12 mouse cellular contexts compared by ENCODE assay signal in genomic region chr2:163194543-163194942, GRCm38 (mm10). TPM values are rescaled to one million over a fixed set of nuclear protein-coding genes. Genes with fewer than 3 reads are reported as not detected.
DNase-seq lines count a peak whose midpoint lies in the region; ATAC-seq and TF ChIP-seq lines count a peak whose summit lies in the region.
"Had no signal": no experiment of that assay in that cellular context is flagged by ENCODE, and none has a peak within 500 bp of the region (broad histone marks: within the 10 kb centered on the region; RNA-seq: fewer than 3 reads in every experiment).

No protein-coding gene starts in this region.

- DNase-seq in heart, postnatal 10 days = peak; percentile 20 to 25
- DNase-seq in heart, adult 9 months (ENCODE audit: low spot score in 2 of 2) = no peak
- peak; percentile 25 for DNase-seq in midbrain, embryonic 10.5 days (ENCODE audit: low spot score)
- peak; percentile 21 to 57 for DNase-seq in adrenal gland, postnatal 36 days
- DNase-seq in kidney, postnatal 0 days (ENCODE audit: low spot score) = peak; percentile 54
- DNase-seq in left cerebral cortex, postnatal 4 days = no peak
- DNase-seq in gastrocnemius, postnatal 10 days = no peak
- DNase-seq: cerebellum, adult 8-10 months; heart, adult 11 months; thymus, postnatal 14 days had no signal

- 66% methylated on average over 5 of the region's 5 CpGs for WGBS in midbrain, embryonic 10.5 days
- WGBS in midbrain, embryonic 16.5 days = 50% methylated on average over 5 of the region's 5 CpGs
- WGBS in kidney, postnatal 0 days = 50% methylated on average over 5 of the region's 5 CpGs

- H3K27me3 ChIP-seq in midbrain, embryonic 10.5 days (ENCODE audit: low read depth, poor library complexity, severe bottlenecking) = peaks cover 28% of the 10 kb centered on the region
- no peaks in the 10 kb centered on the region for H3K27me3 ChIP-seq in midbrain, embryonic 16.5 days (ENCODE audit: control insufficient read depth, insufficient read depth, low read depth, low read length)
- H3K27me3 ChIP-seq in kidney, postnatal 0 days (ENCODE audit: insufficient read depth, low read length) = no peaks in the 10 kb centered on the region

- intact Hi-C loops in heart, postnatal 10 days (cut with DNase I) = no loop called here
- intact Hi-C loops in left cerebral cortex, postnatal 4 days (cut with DNase I) = no loop called here

- H3K4me2 ChIP-seq in midbrain, embryonic 16.5 days (ENCODE audit: low read length) = no peak overlapping the region
- H3K4me2 ChIP-seq in kidney, postnatal 0 days (ENCODE audit: low read length) = no peak overlapping the region
- H3K4me2 ChIP-seq: neural tube, embryonic 15.5 days had no signal

- no peak overlapping the region for H3K4me3 ChIP-seq in midbrain, embryonic 10.5 days
- no peak overlapping the region for H3K4me3 ChIP-seq in midbrain, embryonic 16.5 days (ENCODE audit: low read depth, low read length)
- H3K4me3 ChIP-seq in kidney, postnatal 0 days (replicated peaks; ENCODE audit: low read depth, low read length) = no peak overlapping the region
- H3K4me3 ChIP-seq: neural tube, embryonic 15.5 days had no signal

- no peak overlapping the region for H3K9ac ChIP-seq in midbrain, embryonic 16.5 days (ENCODE audit: low read depth, low read length)
- no peak overlapping the region for H3K9ac ChIP-seq in kidney, postnatal 0 days (ENCODE audit: low read depth, low read length)
- H3K9ac ChIP-seq: neural tube, embryonic 15.5 days had no signal

- no peaks in the 10 kb centered on the region for H3K36me3 ChIP-seq in midbrain, embryonic 10.5 days
- H3K36me3 ChIP-seq in midbrain, embryonic 16.5 days (ENCODE audit: control insufficient read depth, insufficient read depth, low read length) = no peaks in the 10 kb centered on the region
- no peaks in the 10 kb centered on the region for H3K36me3 ChIP-seq in kidney, postnatal 0 days (ENCODE audit: insufficient read depth, low read length)
- H3K36me3 ChIP-seq: neural tube, embryonic 15.5 days had no signal

- no peak for TF ChIP-seq CTCF in kidney, postnatal 0 days (IDR thresholded peaks at IDR 0.05; ENCODE audit: low read depth)

- H3K9me3 ChIP-seq in midbrain, embryonic 10.5 days (replicated peaks) = no peaks in the 10 kb centered on the region
- H3K9me3 ChIP-seq in midbrain, embryonic 16.5 days (replicated peaks; ENCODE audit: control insufficient read depth, low read length, poor library complexity, severe bottlenecking) = no peaks in the 10 kb centered on the region
- H3K9me3 ChIP-seq in kidney, postnatal 0 days (replicated peaks; ENCODE audit: low read length) = no peaks in the 10 kb centered on the region
- H3K9me3 ChIP-seq: neural tube, embryonic 15.5 days had no signal

- peak overlapping the region; percentile 93 for H3K27ac ChIP-seq in midbrain, embryonic 10.5 days (replicated peaks)
- H3K27ac ChIP-seq in midbrain, embryonic 16.5 days (ENCODE audit: low read length) = no peak overlapping the region
- no peak overlapping the region for H3K27ac ChIP-seq in kidney, postnatal 0 days
- H3K27ac ChIP-seq: neural tube, embryonic 15.5 days had no signal

- peaks cover 91% of the 10 kb centered on the region for H3K4me1 ChIP-seq in midbrain, embryonic 10.5 days
- H3K4me1 ChIP-seq in midbrain, embryonic 16.5 days (ENCODE audit: control insufficient read depth, insufficient read depth, low read length) = peaks cover 23% of the 10 kb centered on the region
- H3K4me1 ChIP-seq in kidney, postnatal 0 days (replicated peaks; ENCODE audit: insufficient read depth, low read length) = no peaks in the 10 kb centered on the region

- ATAC-seq in midbrain, embryonic 16.5 days = no peak
- no peak for ATAC-seq in kidney, postnatal 0 days (replicated peaks; ENCODE audit: low FRiP score, low read depth)

RNA-seq across cellular contexts. Expression of gene Tox2, which starts 8.4 kb away (rescaled TPM):
- total RNA-seq in heart, postnatal 10 days (2021) = 1 to 10 TPM; 3.2 to 3.4 TPM
- 45.5 and 52.3 TPM in 2 replicates for polyA plus RNA-seq in midbrain, embryonic 10.5 days (2016; fragmentation: Nextera tagmentation; extraction: Ambion mirVana)
- polyA plus RNA-seq in midbrain, embryonic 16.5 days (2015; fragmentation: Nextera tagmentation; extraction: Ambion mirVana) = 54.5 and 55.3 TPM in 2 replicates
- 10 to 100 TPM in 1 of 2 experiments, 1 to 10 TPM in 1; 1.6 to 12.0 TPM for total RNA-seq in adrenal gland, postnatal 36 days (2021)
- polyA plus RNA-seq in kidney, postnatal 0 days (2015; fragmentation: Nextera tagmentation; extraction: Ambion mirVana) = 0.61 and 1.1 TPM in 2 replicates
- total RNA-seq in left cerebral cortex, postnatal 4 days (2021) = 10 to 100 TPM; 18.3 to 23.0 TPM
- 1 to 10 TPM in 1 of 2 experiments, under 1 TPM in 1; 0.42 to 1.6 TPM for total RNA-seq in gastrocnemius, postnatal 10 days (2021)

Comparison
In these comparisons a context has a peak if more than half of its experiments do, and no peak if none do; other contexts are left out.
1. DNase-seq: peak in heart, postnatal 10 days (2 of 2), midbrain, embryonic 10.5 days (single experiment), adrenal gland, postnatal 36 days (2 of 2) and kidney, postnatal 0 days (single experiment); none in heart, adult 9 months (0 of 2), left cerebral cortex, postnatal 4 days (single experiment) and gastrocnemius, postnatal 10 days (single experiment).